Mouse (Mus musculus) right cerebral cortex, adult 2 months (tissue): ENCODE data around the gene Olfr1392.

Source experiments
- DNase-seq, 2 experiments: peaks; one replicate each; pipeline ENCODE4 v3.0.0; 2021 to 2022; ENCODE audit warnings: low spot score in 2 of 2

Gene Olfr1392

GRCm38 (mm10) chr11:49252048-49252447, 33.0 kb upstream of the Olfr1392 start:
- DNase-seq, result no peak

- DNase-seq, result no peak
Measured at GRCm38 (mm10) chr11:49253035-49253434, 32.0 kb upstream of the Olfr1392 start.

- no peak for DNase-seq
Measured at GRCm38 (mm10) chr11:49259296-49259695, 25.8 kb upstream of the Olfr1392 start.

GRCm38 (mm10) chr11:49259829-49260228, 25.3 kb upstream of the Olfr1392 start:
- DNase-seq, result no peak

- DNase-seq, result no peak
Measured at GRCm38 (mm10) chr11:49260598-49261312, 24.3 kb upstream of the Olfr1392 start.

- no peak for DNase-seq
Measured at GRCm38 (mm10) chr11:49261313-49261855, 23.7 kb upstream of the Olfr1392 start.

GRCm38 (mm10) chr11:49262286-49262685, 22.8 kb upstream of the Olfr1392 start:
- no peak for DNase-seq

GRCm38 (mm10) chr11:49263149-49263548, 21.9 kb upstream of the Olfr1392 start:
- DNase-seq, result no peak

GRCm38 (mm10) chr11:49264081-49264480, 21.0 kb upstream of the Olfr1392 start:
- DNase-seq, result no peak

GRCm38 (mm10) chr11:49264622-49265021, 20.5 kb upstream of the Olfr1392 start:
- DNase-seq, result no peak

GRCm38 (mm10) chr11:49265101-49265500, 20.0 kb upstream of the Olfr1392 start:
- no peak for DNase-seq

- DNase-seq, result no peak
Measured at GRCm38 (mm10) chr11:49266671-49267070, 18.4 kb upstream of the Olfr1392 start.

GRCm38 (mm10) chr11:49267316-49267715, 17.8 kb upstream of the Olfr1392 start:
- DNase-seq, result no peak

- DNase-seq, result no peak
Measured at GRCm38 (mm10) chr11:49267970-49268579, 17.0 kb upstream of the Olfr1392 start.

- DNase-seq, result no peak
Measured at GRCm38 (mm10) chr11:49269761-49270160, 15.3 kb upstream of the Olfr1392 start.

- no peak for DNase-seq
Measured at GRCm38 (mm10) chr11:49270368-49270767, 14.7 kb upstream of the Olfr1392 start.

- DNase-seq, result peak in 1 of 2 experiments; percentile 54
Measured at GRCm38 (mm10) chr11:49271334-49271733, 13.7 kb upstream of the Olfr1392 start.

GRCm38 (mm10) chr11:49273834-49274519, 11.1 kb upstream of the Olfr1392 start:
- no peak for DNase-seq

GRCm38 (mm10) chr11:49278222-49278621, 6.9 kb upstream of the Olfr1392 start, which contains the start of gene Olfr1393:
Olfr1393 (plus strand) TSS chr11:49278304.
- DNase-seq, result no peak

GRCm38 (mm10) chr11:49287251-49287650, 2.2 kb downstream of the Olfr1392 start:
- peak; percentile 21 to 42 for DNase-seq

GRCm38 (mm10) chr11:49292777-49293176, 7.7 kb downstream of the Olfr1392 start:
- peak; percentile 71 to 75 for DNase-seq

- DNase-seq, result no peak
Measured at GRCm38 (mm10) chr11:49304441-49304840, 19.4 kb downstream of the Olfr1392 start, which contains the start of gene Olfr10. Olfr10 (plus strand) TSS chr11:49304741.
